Mouse (Mus musculus): Measurements from ENCODE around the gene Stard10. TPM values are rescaled to one million over a fixed set of nuclear protein-coding genes. Genes with fewer than 3 reads are reported as not detected.

Stard10 gene
- polyA plus RNA-seq, 1 experiment from 2014 or later, result 31.3 TPM

DNA sequence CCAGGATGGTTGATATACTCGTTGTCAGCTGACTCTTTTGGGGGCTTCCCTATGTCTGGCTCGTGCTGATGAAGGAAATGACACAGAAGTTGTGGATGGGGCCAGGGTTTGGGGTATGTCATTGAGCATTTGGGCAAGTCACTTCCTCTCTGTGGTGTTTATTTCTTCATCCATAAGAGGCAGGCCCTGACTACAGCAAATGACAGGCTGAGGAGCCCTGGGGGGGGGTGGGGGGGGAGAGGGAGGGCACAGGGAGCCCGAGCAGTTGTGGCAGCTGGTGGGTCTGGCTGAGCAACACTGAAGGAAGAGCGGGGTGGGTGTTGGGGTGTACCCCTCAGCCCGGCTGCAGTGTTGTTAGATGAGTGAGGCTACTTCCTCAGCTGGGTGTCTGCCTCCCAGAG is 45.9 kb downstream of the Stard10 start:
- H3K4me1 ChIP-seq (ENCODE audit: control insufficient read depth, insufficient read depth, low read length), result no peaks in the 10 kb centered on the region; the same call in 1 of the 2 replicates
- 59% methylated on average over 5 of the region's 5 CpGs for WGBS

DNA sequence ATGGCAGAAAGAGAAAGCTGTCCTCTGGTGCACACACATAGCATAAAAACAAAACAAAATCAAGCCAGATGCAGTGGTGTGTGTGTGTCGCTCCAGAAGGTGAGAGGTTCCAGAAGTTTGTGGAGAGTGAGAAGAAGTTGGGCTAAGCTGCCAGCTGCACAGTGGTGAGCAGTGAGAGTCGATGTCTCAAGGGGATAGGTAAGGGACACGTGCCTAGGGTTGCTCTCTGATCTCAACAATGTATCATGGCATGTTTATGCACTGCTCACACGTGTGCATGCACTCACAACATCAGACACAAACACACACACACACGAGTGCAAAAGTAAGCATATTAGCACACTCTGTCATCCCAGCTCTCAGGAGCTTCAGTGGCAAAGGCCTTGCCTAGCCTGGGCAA is 47.0 kb downstream of the Stard10 start:
- ATAC-seq (replicated peaks; ENCODE audit: extremely low read depth, insufficient read depth, low FRiP score), result no peak
- Histone ChIP-seq H3K4me3 (ENCODE audit: low read length) (no peak overlapping the region), H3K9ac (ENCODE audit: low read length) (no peak overlapping the region), H3K4me1 (ENCODE audit: control insufficient read depth, insufficient read depth, low read length) (no peaks in the 10 kb centered on the region; the same call in 1 of the 2 replicates), H3K27me3 (ENCODE audit: control insufficient read depth, insufficient read depth, low read length) (no peaks in the 10 kb centered on the region), H3K4me2 (ENCODE audit: low read depth, low read length) (no peak overlapping the region), H3K36me3 (ENCODE audit: control insufficient read depth, insufficient read depth) (no peaks in the 10 kb centered on the region), H3K9me3 (replicated peaks; ENCODE audit: control insufficient read depth, low read length) (no peaks in the 10 kb centered on the region), H3K27ac (ENCODE audit: low read length) (no peak overlapping the region)
- 70% methylated on average over 5 of the region's 5 CpGs for WGBS

More for the DNA sequence above, 45.9 kb downstream of the Stard10 start:
- Histone ChIP-seq H3K4me3 (ENCODE audit: low read length) (no peak overlapping the region), H3K9me3 (replicated peaks; ENCODE audit: control insufficient read depth, low read length) (no peaks in the 10 kb centered on the region), H3K27ac (ENCODE audit: low read length) (no peak overlapping the region), H3K27me3 (ENCODE audit: control insufficient read depth, insufficient read depth, low read length) (no peaks in the 10 kb centered on the region), H3K4me2 (ENCODE audit: low read depth, low read length) (no peak overlapping the region), H3K9ac (ENCODE audit: low read length) (no peak overlapping the region), H3K36me3 (ENCODE audit: control insufficient read depth, insufficient read depth) (no peaks in the 10 kb centered on the region)
- 0 out of 2 replicates have a peak, but pooled peaks have one; percentile 46 for ATAC-seq (replicated peaks; ENCODE audit: extremely low read depth, insufficient read depth, low FRiP score)

DNA sequence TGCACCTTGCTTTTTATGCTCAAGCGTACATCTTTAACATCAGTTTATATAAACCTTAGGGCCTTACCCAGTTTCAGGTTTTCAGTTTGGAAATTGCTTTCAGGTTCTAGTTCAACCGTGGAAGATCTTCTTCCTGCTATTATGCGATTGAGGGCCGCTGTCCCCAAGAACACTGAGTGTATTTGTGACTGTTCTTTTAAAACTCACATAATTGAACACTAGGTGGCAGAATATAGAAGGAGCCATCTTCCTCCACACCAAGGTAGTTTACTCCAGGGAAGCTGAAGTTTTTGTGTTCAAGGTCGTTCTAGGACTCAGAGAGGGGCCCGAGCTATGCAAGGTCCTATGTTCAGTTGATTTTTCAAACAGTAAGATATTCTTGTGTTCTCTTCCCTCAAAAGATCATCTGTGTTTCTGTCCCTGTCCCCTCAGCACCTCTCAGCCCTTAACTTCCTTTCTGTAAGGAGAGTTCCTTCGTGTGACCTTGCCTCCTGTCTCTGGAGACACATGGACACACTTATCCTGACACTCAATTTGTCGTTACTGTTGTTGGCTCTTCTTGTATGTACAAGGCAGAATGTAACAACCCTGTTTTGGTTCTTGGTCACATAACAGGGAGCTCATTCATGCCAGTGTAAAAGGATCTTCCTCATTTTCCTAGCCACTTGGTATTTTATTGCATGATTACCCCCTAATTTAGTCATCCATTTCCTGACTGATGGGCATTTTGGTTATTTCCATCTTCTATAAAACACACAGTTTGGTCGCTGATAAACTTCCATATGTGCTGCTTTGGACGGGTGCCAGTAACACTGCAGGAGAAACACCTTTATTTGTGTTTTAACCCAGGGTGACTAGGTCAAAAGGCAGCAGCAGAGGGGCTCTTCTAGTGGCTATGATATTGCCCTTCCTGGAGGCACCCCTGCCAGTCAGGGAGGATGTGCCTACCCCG is 51.3 kb downstream of the Stard10 start:
- Histone ChIP-seq H3K9me3 (replicated peaks; ENCODE audit: control insufficient read depth, low read length) (no peaks in the 10 kb centered on the region), H3K27ac (ENCODE audit: low read length) (no peak overlapping the region), H3K4me2 (ENCODE audit: low read depth, low read length) (no peak overlapping the region), H3K9ac (ENCODE audit: low read length) (no peak overlapping the region), H3K4me3 (ENCODE audit: low read length) (no peak overlapping the region), H3K4me1 (ENCODE audit: control insufficient read depth, insufficient read depth, low read length) (no peaks in the 10 kb centered on the region), H3K36me3 (ENCODE audit: control insufficient read depth, insufficient read depth) (no peaks in the 10 kb centered on the region), H3K27me3 (ENCODE audit: control insufficient read depth, insufficient read depth, low read length) (no peaks in the 10 kb centered on the region)
- no peak for ATAC-seq (replicated peaks; ENCODE audit: extremely low read depth, insufficient read depth, low FRiP score)
- 54% methylated on average over 11 of the region's 11 CpGs for WGBS

- Histone ChIP-seq H3K9me3 (replicated peaks; ENCODE audit: control insufficient read depth, low read length) (no peaks in the 10 kb centered on the region), H3K27ac (ENCODE audit: low read length) (no peak overlapping the region), H3K4me2 (ENCODE audit: low read depth, low read length) (no peak overlapping the region), H3K4me3 (ENCODE audit: low read length) (no peak overlapping the region), H3K9ac (ENCODE audit: low read length) (no peak overlapping the region), H3K36me3 (ENCODE audit: control insufficient read depth, insufficient read depth) (no peaks in the 10 kb centered on the region), H3K27me3 (ENCODE audit: control insufficient read depth, insufficient read depth, low read length) (no peaks in the 10 kb centered on the region), H3K4me1 (ENCODE audit: control insufficient read depth, insufficient read depth, low read length) (no peaks in the 10 kb centered on the region)
- no peak for ATAC-seq (replicated peaks; ENCODE audit: extremely low read depth, insufficient read depth, low FRiP score)
- WGBS, result 80% methylated on average over 7 of the region's 7 CpGs
These were observed 52.8 kb downstream of the Stard10 start for GRCm38 (mm10) chr7:101369666-101370065.

DNA sequence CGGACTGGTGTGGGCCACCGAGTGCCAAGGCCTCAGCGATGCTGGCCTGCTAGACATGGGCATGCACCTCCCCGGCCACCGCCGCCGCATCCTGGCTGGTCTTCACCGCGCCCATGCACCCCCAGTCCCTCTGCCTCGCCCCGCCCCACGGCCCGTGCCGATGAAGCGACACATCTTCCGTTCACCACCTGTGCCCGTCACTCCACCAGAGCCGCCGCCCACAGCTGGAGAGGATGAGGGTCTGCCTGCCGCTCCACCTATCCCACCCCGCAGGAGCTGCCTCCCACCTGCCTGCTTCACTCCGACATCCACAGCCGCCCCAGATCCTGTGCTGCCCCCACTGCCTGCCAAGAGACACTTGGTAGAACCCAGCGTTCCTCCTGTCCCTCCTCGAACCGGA is 56.2 kb downstream of the Stard10 start:
- no peak overlapping the region for H3K4me3 ChIP-seq (ENCODE audit: low read length)
- H3K27me3 ChIP-seq (ENCODE audit: control insufficient read depth, insufficient read depth, low read length), result no peaks in the 10 kb centered on the region
- H3K4me2 ChIP-seq (ENCODE audit: low read depth, low read length), result no peak overlapping the region
- no peak overlapping the region for H3K9ac ChIP-seq (ENCODE audit: low read length)
- WGBS, result 79% methylated on average over 26 of the region's 26 CpGs
- H3K36me3 ChIP-seq (ENCODE audit: control insufficient read depth, insufficient read depth), result no peaks in the 10 kb centered on the region
- ATAC-seq (replicated peaks; ENCODE audit: extremely low read depth, insufficient read depth, low FRiP score), result no peak
- no peaks in the 10 kb centered on the region for H3K9me3 ChIP-seq (replicated peaks; ENCODE audit: control insufficient read depth, low read length)
- peaks cover 4% of the 10 kb centered on the region; the same call in 1 of the 2 replicates for H3K4me1 ChIP-seq (ENCODE audit: control insufficient read depth, insufficient read depth, low read length)
- H3K27ac ChIP-seq (ENCODE audit: low read length), result no peak overlapping the region

- no peak for ATAC-seq (replicated peaks; ENCODE audit: extremely low read depth, insufficient read depth, low FRiP score)
- Histone ChIP-seq H3K9me3 (replicated peaks; ENCODE audit: control insufficient read depth, low read length) (no peaks in the 10 kb centered on the region), H3K27me3 (ENCODE audit: control insufficient read depth, insufficient read depth, low read length) (no peaks in the 10 kb centered on the region), H3K4me1 (ENCODE audit: control insufficient read depth, insufficient read depth, low read length) (peaks cover 15% of the 10 kb centered on the region), H3K36me3 (ENCODE audit: control insufficient read depth, insufficient read depth) (no peaks in the 10 kb centered on the region), H3K4me3 (ENCODE audit: low read length) (no peak overlapping the region), H3K9ac (ENCODE audit: low read length) (no peak overlapping the region), H3K27ac (ENCODE audit: low read length) (no peak overlapping the region), H3K4me2 (ENCODE audit: low read depth, low read length) (no peak overlapping the region)
These were observed 57.3 kb downstream of the Stard10 start for GRCm38 (mm10) chr7:101374155-101374554.

DNA sequence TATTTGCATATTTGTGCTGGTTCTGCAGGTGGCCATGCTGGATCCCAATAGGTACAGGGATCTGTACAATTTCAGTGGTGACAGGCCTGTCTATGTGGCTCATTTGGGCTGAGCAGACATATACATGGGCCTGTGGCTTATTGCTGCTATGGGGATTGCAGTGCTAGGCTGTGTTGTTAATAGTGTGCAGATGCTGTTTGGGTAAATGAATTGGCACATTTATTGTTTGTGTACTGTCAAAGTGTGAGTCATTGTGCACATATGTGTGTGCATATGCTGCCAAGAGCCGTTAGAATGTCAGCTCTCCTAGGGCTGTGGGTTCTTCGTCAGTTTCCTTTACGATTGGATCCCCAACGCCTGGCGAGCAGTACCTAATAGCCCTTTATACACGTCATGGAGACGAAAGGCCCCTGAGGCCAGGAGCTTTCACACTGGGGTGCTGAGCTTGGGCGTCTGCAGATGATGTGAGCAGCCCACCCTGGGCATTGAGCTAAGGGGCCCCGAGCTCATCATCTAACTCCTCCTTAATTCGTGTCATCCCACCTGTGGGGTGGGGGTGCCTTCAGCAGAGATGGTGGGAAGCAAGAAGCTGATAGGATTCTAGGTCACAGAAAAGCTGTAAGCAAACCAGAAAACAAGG is 59.9 kb downstream of the Stard10 start:
- ATAC-seq (replicated peaks; ENCODE audit: extremely low read depth, insufficient read depth, low FRiP score), result no peak
- WGBS, result 76% methylated on average over 10 of the region's 10 CpGs
- H3K4me1 ChIP-seq (ENCODE audit: control insufficient read depth, insufficient read depth, low read length), result peaks cover 21% of the 10 kb centered on the region

GRCm38 (mm10) chr7:101377741-101378262 is 60.9 kb downstream of the Stard10 start:
- Histone ChIP-seq H3K4me2 (ENCODE audit: low read depth, low read length) (peak overlapping the region; percentile 71), H3K9me3 (replicated peaks; ENCODE audit: control insufficient read depth, low read length) (no peaks in the 10 kb centered on the region), H3K4me1 (ENCODE audit: control insufficient read depth, insufficient read depth, low read length) (peaks cover 21% of the 10 kb centered on the region), H3K36me3 (ENCODE audit: control insufficient read depth, insufficient read depth) (no peaks in the 10 kb centered on the region), H3K27me3 (ENCODE audit: control insufficient read depth, insufficient read depth, low read length) (no peaks in the 10 kb centered on the region), H3K9ac (ENCODE audit: low read length) (peak overlapping the region; percentile 77), H3K27ac (ENCODE audit: low read length) (peak overlapping the region; percentile 81), H3K4me3 (ENCODE audit: low read length) (peak overlapping the region; percentile 48)
- 16% methylated on average over 6 of the region's 7 CpGs for WGBS
- ATAC-seq (replicated peaks; ENCODE audit: extremely low read depth, insufficient read depth, low FRiP score), result peak; percentile 89

More for the DNA sequence above, 59.9 kb downstream of the Stard10 start:
- no peaks in the 10 kb centered on the region for H3K36me3 ChIP-seq (ENCODE audit: control insufficient read depth, insufficient read depth)
- no peaks in the 10 kb centered on the region for H3K9me3 ChIP-seq (replicated peaks; ENCODE audit: control insufficient read depth, low read length)
- H3K4me3 ChIP-seq (ENCODE audit: low read length), result no peak overlapping the region
- H3K27me3 ChIP-seq (ENCODE audit: control insufficient read depth, insufficient read depth, low read length), result no peaks in the 10 kb centered on the region
- no peak overlapping the region for H3K4me2 ChIP-seq (ENCODE audit: low read depth, low read length)
- H3K9ac ChIP-seq (ENCODE audit: low read length), result no peak overlapping the region
- H3K27ac ChIP-seq (ENCODE audit: low read length), result no peak overlapping the region

DNA sequence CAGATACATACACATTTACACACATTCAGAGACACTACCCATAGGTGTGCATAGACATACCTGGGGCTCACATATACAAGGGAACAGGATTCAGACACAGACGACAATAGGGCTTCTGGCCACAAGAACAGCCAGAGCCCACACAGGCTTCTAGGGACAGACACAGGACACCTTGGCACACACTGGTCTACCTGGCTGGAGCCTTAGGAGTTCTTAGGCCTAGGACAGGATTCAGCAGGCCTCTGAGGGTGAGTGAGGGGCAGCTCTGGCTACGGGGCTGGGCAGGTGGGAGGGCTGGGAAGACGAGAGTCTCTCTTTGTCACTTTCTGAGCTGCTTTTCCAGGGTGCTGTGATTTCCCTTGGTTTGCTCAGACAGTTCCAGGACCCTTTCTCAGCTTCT is 61.4 kb downstream of the Stard10 start:
- Histone ChIP-seq H3K9me3 (replicated peaks; ENCODE audit: control insufficient read depth, low read length) (no peaks in the 10 kb centered on the region), H3K36me3 (ENCODE audit: control insufficient read depth, insufficient read depth) (no peaks in the 10 kb centered on the region), H3K4me3 (ENCODE audit: low read length) (peak overlapping the region; percentile 48), H3K9ac (ENCODE audit: low read length) (peak overlapping the region; percentile 77), H3K27ac (ENCODE audit: low read length) (peak overlapping the region; percentile 81), H3K4me2 (ENCODE audit: low read depth, low read length) (peak overlapping the region; percentile 71), H3K27me3 (ENCODE audit: control insufficient read depth, insufficient read depth, low read length) (no peaks in the 10 kb centered on the region), H3K4me1 (ENCODE audit: control insufficient read depth, insufficient read depth, low read length) (peaks cover 24% of the 10 kb centered on the region)
- ATAC-seq (replicated peaks; ENCODE audit: extremely low read depth, insufficient read depth, low FRiP score), result peak; percentile 10; the same call in 1 of the 2 replicates
- WGBS, result 34% methylated on average over 3 of the region's 3 CpGs

Measured in heart, embryonic 16.5 days (tissue).